Mouse (Mus musculus) heart, postnatal 0 days (tissue): ENCODE results near the gene Gm43552. TPM values are rescaled to one million over a fixed set of nuclear protein-coding genes. Genes with fewer than 3 reads are reported as not detected.
"Not testable (repeated sequence)": the region's sequence is repeated elsewhere in the genome, so short reads cannot be mapped to it uniquely, and the experiment has no call there.

Experiments
- ATAC-seq: fragments of 200-750 bp; cut with Nextera tagmentation; 2 replicates; pipeline ENCODE4 v1.8.0; 2017; ENCODE audit warnings: low read depth, moderate number of reproducible peaks, moderate library complexity; ENCODE audit not compliant: insufficient read depth
- DNase-seq: peaks from one replicate; pipeline ENCODE4 v3.0.0-alpha.2; 2016; ENCODE audit warnings: low spot score
- H3K27ac ChIP-seq: fragments of 300-500 bp; sonication (generic); 2 replicates; pipeline ENCODE4 v1.5.1; 2014; ENCODE audit warnings: low read depth, mild to moderate bottlenecking
- H3K27me3 ChIP-seq: fragments of 300-500 bp; sonication (generic); 2 replicates; pipeline ENCODE4 v1.6.1; 2014; ENCODE audit warnings: low read length, mixed read lengths; ENCODE audit not compliant: control insufficient read depth, insufficient read depth
- H3K36me3 ChIP-seq: fragments of 300-500 bp; sonication (generic); replicated peaks from 2 replicates; pipeline ENCODE4 v1.6.1; 2014; ENCODE audit warnings: low read length, mixed read lengths; ENCODE audit not compliant: control insufficient read depth, insufficient read depth
- H3K4me1 ChIP-seq: fragments of 300-500 bp; sonication (generic); 2 replicates; pipeline ENCODE4 v1.6.1; 2014; ENCODE audit warnings: antibody characterized with exemption; ENCODE audit not compliant: control insufficient read depth, insufficient read depth
- H3K4me2 ChIP-seq: fragments of 300-500 bp; sonication (generic); 2 replicates; pipeline ENCODE4 v1.6.1; 2014; ENCODE audit warnings: low read depth, mild to moderate bottlenecking, low read length, moderate library complexity
- H3K4me3 ChIP-seq: fragments of 300-500 bp; sonication (generic); 2 replicates; pipeline ENCODE4 v1.5.1; 2014; ENCODE audit warnings: low read depth, low read length
- H3K9ac ChIP-seq: fragments of 300-500 bp; sonication (generic); replicated peaks from 2 replicates; pipeline ENCODE4 v1.6.1; 2014; ENCODE audit warnings: low read depth, low read length, mixed read lengths
- H3K9me3 ChIP-seq: fragments of 300-500 bp; sonication (generic); replicated peaks from 2 replicates; pipeline ENCODE4 v1.6.1; 2016; ENCODE audit warnings: low read length; ENCODE audit not compliant: control insufficient read depth
- CTCF ChIP-seq: IDR thresholded peaks from 2 replicates; pipeline ENCODE4 v1.5.1; 2016; ENCODE audit warnings: antibody characterized with exemption, control low read depth, low read depth
- EP300 ChIP-seq: IDR thresholded peaks from 2 replicates; pipeline ENCODE4 v1.6.1; 2016; ENCODE audit warnings: antibody characterized with exemption, low read depth
- WGBS: fragments of 180-500 bp; shearing (Covaris S2); extraction: QIAGEN DNeasy Blood & Tissue Kit; methylation state at CpG from one replicate; pipeline ENCODE4 v1.1.7; 2014; 5-methylcytosine and 5-hydroxymethylcytosine counted together
- polyA plus RNA-seq: library from polyadenylated mRNA; unstranded; fragments of >200 nt; fragmentation: Nextera tagmentation; extraction: Ambion mirVana; gene quantifications from 2 replicates; pipeline ENCODE4 v1.2.1, GENCODE M21; 2015
- total RNA-seq: library from RNA; depleted of rRNA; stranded (reverse); fragments of >200 nt; gene quantifications from 2 replicates; pipeline ENCODE4 v1.2.3, GENCODE M21; 2014; ENCODE audit warnings: low replicate concordance

Gm43552 gene
- total and polyA plus RNA-seq, 2 experiments from 2014 or later: not detected

DNA sequence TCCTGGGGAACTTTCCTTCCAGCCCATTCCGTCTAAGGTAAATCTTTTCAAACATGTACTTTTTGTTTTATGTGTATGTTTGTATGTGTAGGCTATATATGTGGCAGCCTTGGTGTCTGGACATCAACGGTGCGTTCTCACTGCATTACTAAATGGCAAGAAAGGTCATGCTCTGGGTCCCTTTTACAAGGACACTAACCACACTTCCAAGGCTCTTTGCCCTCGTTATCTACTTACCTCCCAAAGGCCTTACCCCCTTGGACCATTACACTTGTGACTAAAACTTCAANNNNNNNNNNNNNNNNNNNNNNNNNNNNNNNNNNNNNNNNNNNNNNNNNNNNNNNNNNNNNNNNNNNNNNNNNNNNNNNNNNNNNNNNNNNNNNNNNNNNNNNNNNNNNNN lies 9.6 kb downstream of the Gm43552 start:
- TF ChIP-seq CTCF (no peak), EP300 (no peak)
- H3K9ac ChIP-seq: no peak overlapping the region
- H3K4me2 ChIP-seq: no peak overlapping the region
- H3K36me3 ChIP-seq: no peaks in the 10 kb centered on the region
- H3K4me1 ChIP-seq: peaks cover 25% of the 10 kb centered on the region
- no peaks in the 10 kb centered on the region for H3K9me3 ChIP-seq
- no peaks in the 10 kb centered on the region for H3K27me3 ChIP-seq
- H3K4me3 ChIP-seq: no peak overlapping the region
- no peak for DNase-seq
- no peak overlapping the region for H3K27ac ChIP-seq
- WGBS: 87% methylated on average over 4 of the region's 4 CpGs
- ATAC-seq: no peak

DNA sequence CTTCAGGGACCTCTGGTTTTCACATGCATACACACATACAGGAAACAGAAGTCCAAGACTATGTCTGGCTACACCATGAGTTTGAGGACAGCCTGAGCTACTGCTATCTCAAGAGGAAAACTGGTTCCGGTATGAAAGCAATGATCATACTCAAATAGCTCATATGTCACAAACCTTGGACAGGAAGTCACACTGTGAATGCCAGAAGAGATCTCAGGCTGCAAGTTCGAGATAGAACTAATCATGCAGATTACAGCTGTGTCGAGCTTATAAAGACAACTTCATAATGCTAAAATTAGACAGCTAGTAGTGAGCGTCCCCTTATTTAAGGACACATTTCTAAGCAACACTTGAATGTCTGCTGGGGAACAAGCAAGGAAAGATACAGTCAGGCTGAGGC lies 12.1 kb downstream of the Gm43552 start:
- H3K36me3 ChIP-seq: no peaks in the 10 kb centered on the region
- 0 out of 2 replicates have a peak overlapping the region, but pooled peaks have one; percentile 33 for H3K9ac ChIP-seq
- DNase-seq (peak; percentile 55), ATAC-seq (peak; percentile 37)
- H3K4me3 ChIP-seq: no peak overlapping the region
- no peaks in the 10 kb centered on the region for H3K27me3 ChIP-seq
- no peak for TF ChIP-seq EP300
- TF ChIP-seq CTCF: no peak
- H3K27ac ChIP-seq: peak overlapping the region; percentile 86
- peaks cover 21% of the 10 kb centered on the region for H3K4me1 ChIP-seq
- 6% methylated on average over 4 of the region's 4 CpGs for WGBS
- H3K4me2 ChIP-seq: peak overlapping the region; percentile 12; the same call in 1 of the 2 replicates
- H3K9me3 ChIP-seq: no peaks in the 10 kb centered on the region

DNA sequence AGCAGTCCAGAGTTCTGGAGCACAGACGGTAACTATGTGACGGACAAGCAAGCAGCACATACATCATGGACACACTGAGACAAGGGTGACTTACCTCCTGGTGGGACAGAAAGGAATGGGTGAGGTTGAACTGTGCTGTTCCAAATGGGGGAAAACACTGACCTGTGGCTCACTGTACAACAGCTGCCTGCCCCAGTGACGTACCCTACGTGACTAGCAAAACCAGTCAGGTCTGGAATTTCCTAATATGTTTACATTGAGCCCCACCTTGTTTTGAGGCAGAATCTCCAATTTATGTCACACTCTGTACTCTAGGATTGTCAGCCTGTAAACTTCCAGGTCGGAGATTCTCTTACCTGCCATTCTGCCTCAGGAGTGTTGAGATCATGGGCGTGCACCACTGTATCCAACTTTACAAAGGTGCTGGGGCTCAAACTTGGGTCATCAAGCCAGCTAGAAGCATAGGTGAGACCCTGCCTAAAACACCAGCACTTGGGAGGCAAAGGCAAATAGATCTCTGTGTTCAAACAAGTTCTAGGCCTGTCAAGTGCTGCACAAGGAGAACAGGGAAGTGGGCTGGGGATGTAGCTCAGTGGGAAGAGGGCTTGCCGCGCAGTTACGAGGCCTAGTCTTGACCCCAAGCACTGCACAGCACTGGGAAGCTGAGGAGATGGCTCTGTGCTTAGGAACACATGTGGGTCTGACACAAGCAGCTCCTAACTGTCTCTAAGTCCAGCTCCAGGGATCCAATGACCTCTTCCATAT lies 12.8 kb downstream of the Gm43552 start:
- no peaks in the 10 kb centered on the region for H3K36me3 ChIP-seq
- H3K4me1 ChIP-seq: peaks cover 21% of the 10 kb centered on the region
- DNase-seq: no peak
- no peak overlapping the region for H3K4me2 ChIP-seq
- 91% methylated on average over 9 of the region's 9 CpGs for WGBS
- no peaks in the 10 kb centered on the region for H3K27me3 ChIP-seq
- no peaks in the 10 kb centered on the region for H3K9me3 ChIP-seq
- peak; percentile 15; the same call in 1 of the 2 replicates for ATAC-seq
- TF ChIP-seq EP300: no peak
- TF ChIP-seq CTCF: no peak
- peak overlapping the region; percentile 86 for H3K27ac ChIP-seq
- H3K9ac ChIP-seq: no peak overlapping the region
- H3K4me3 ChIP-seq: no peak overlapping the region

DNA sequence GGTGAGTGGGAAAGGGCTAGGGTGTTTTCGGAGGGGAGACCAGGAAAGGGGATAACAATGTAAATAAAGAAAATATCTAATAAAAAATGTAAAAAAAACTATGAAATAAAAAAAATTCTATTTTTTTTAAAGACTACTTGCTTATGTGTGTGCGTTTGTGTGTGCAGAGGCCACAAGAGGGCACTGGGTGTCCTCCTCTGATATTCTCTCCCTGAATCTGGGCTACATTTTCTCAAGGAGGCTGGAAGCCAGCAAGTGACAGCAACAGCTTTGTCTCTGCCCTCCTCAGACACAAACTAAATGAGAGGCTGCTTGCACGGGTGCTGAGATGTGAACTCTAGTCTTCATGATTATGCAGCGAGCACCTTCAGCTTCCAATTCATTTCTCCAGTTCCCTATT lies 14.4 kb downstream of the Gm43552 start:
- no peak for DNase-seq
- TF ChIP-seq CTCF (peak; percentile 54), EP300 (no peak)
- Histone ChIP-seq H3K4me1 (peaks cover 17% of the 10 kb centered on the region), H3K4me3 (no peak overlapping the region), H3K27ac (peak overlapping the region; percentile 16; the same call in 1 of the 2 replicates), H3K36me3 (0 out of 2 replicates have a peak, but pooled peaks cover 2% of the 10 kb centered on the region), H3K9ac (no peak overlapping the region), H3K9me3 (no peaks in the 10 kb centered on the region), H3K4me2 (no peak overlapping the region), H3K27me3 (no peaks in the 10 kb centered on the region)
- WGBS: 63% methylated on average over 4 of the region's 4 CpGs
- no peak for ATAC-seq

DNA sequence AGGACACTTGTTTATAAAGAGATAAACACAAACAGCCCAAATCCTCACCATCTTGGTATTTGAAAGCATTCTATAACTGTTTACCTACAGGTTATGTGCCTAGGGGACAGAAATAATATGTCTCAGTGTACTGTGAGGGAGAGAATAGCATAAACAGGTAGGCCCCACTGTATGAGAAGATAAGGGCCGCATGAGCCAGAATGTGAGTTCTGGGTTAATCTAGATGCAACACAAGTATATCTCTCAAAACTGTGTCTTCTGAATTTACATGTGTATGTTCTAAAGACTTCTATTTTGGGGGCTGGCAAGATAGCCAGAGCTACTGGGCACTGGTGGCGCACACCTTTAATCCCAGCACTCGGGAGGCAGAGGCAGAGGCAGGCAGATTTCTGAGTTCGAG lies 15.9 kb downstream of the Gm43552 start:
- ATAC-seq, H3K9me3 ChIP-seq, H3K27me3 ChIP-seq, H3K27ac ChIP-seq, H3K9ac ChIP-seq, DNase-seq, H3K36me3 ChIP-seq, H3K4me3 ChIP-seq, H3K4me2 ChIP-seq: not testable (repeated sequence)
- WGBS: 77% methylated on average over 3 of the region's 4 CpGs
- peaks cover 17% of the 10 kb centered on the region for H3K4me1 ChIP-seq

DNA sequence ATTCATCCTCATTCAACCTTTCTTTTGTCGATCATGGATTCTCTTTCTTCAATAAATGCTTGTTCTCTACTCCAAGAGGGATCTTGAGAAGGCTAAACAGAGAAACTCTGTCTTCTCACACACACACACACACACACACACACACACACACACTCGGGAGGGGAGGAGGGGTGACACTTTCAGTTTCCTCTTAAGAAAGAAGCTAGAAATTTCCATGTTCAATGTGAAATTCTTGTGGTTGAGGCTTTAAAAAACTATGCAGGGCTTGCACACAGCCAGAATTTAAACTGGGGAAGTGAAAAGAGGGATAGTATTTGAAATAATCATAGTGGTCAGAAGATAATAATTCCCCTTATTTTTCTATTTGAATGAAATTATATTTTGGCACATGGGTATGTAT lies 16.8 kb downstream of the Gm43552 start:
- no peak overlapping the region for H3K4me3 ChIP-seq
- no peak overlapping the region for H3K27ac ChIP-seq
- H3K9me3 ChIP-seq: no peaks in the 10 kb centered on the region
- H3K4me2 ChIP-seq: no peak overlapping the region
- no peak for TF ChIP-seq EP300
- no peak for TF ChIP-seq CTCF
- H3K4me1 ChIP-seq: peaks cover 10% of the 10 kb centered on the region
- WGBS: 61% methylated on average over 2 of the region's 2 CpGs
- no peak for ATAC-seq
- H3K36me3 ChIP-seq: 0 out of 2 replicates have a peak, but pooled peaks cover 2% of the 10 kb centered on the region
- DNase-seq: no peak
- no peak overlapping the region for H3K9ac ChIP-seq
- H3K27me3 ChIP-seq: no peaks in the 10 kb centered on the region
